Mouse (Mus musculus) yolk sac, embryonic 10.5 days (tissue): ENCODE measurements around the gene Szt2.

Experiments used
- DNase-seq: peaks from one replicate; pipeline ENCODE4 v3.0.0-alpha.2; 2017; ENCODE audit warnings: low spot score

Gene Szt2

DNA sequence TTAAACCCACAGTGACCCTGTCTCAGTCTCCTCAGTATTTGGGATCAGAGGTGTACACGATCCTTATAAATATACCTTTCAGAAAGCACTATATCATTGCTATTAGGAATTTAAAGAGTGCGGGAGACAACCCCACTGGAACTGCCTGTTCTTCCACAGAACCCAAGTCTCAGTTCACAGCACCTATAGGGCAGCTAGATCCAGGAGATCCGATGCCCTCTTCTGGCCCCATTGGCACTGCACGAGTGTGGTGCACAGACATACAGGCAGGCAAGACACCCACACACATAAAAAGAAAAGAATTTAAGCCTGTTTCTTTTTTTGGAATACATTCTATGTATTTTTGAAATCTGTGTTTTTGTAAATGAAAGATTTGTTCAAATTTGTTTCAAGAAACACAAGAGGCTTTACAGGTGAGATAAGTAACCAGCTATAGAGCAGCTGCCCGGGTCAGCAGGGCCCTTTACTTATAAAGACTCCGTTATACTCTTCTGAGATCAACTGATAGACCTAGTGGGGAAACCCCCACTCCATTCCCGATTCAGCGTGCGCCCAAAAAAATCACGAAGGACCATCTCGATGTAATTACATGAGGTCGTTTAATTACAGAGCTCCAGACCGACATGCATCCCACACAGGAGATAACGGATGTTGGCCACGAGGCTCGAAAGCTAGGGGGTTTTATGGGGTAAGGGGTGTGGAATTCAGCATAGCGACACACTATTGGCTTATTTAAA lies 50.7 kb downstream of the Szt2 start:
- DNase-seq = no peak

DNA sequence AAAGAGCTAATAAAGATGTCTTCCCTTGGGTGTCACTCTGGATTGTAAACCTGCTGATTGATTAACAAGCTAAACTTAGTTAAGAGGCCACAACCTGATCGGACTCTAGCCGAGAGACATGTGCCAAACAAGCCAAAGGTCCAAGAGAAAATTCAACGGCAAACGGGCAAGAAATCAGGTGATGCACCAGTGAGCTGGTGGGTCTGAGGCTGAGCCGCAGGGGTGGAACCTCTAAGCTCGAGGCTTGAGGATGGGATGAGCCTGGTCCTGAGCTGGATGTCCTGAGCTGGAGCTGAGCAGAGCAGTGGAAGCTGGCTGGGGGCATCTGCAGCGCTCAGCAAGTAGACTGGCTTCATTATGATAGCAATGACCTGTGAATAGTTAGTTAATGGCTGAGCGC lies 51.6 kb downstream of the Szt2 start:
- DNase-seq = peak; percentile 38

DNA sequence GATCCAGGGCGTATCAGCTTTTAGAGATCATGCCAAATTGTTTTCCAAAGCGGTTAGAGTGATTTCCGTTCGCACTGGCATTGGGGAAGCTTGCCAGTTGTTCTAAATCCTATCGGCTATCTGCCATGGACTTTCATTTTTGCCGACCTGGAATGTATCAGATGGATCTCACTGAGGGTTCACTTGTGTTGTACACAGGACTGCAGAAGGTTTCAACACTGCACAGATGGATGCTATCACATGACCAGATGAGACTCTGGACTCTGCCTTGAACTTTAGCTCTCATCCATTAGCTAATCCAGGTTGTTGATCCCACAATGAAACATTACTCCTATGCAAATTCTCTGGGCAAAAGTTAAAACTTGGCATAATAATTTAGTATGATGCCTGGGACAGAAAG lies 52.3 kb downstream of the Szt2 start:
- DNase-seq = peak; percentile 43

DNA sequence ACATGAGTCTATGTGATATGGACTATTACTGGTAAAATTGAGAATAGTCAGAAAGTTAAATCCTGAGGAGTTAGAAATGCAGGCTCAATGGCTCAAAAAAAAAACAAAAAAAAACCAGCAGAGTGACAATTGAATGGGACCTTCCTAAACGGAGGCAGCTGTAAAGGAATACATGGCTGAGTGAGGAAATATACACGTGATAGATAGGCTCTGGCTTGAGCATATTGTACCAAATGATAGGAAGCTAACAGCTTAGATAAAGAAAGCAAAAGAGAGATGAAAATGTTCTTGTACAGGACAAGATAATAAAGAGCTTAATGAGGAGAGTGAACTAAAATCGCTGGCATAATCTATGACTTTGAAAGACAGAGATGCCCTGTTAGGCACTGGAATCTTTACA lies 54.8 kb downstream of the Szt2 start:
- no peak for DNase-seq

DNA sequence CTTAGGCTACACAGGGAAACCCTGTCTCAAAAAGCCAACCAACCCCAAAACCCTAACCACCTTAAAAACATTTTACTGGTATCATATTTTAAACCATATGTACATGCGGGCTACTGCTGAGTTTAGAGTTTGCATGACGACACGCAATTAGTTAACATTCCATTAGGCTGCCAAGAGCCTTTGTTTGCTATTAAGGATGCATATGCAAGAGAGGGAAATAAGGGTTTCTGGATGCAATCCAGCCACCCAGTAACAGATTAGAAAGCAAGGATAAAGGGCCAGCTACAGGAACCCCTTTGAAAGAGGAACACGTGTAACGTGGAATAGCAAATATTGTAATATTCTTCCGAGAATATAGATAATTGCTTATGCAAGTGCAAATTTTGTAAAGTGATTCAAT lies 55.4 kb downstream of the Szt2 start:
- DNase-seq = no peak

DNA sequence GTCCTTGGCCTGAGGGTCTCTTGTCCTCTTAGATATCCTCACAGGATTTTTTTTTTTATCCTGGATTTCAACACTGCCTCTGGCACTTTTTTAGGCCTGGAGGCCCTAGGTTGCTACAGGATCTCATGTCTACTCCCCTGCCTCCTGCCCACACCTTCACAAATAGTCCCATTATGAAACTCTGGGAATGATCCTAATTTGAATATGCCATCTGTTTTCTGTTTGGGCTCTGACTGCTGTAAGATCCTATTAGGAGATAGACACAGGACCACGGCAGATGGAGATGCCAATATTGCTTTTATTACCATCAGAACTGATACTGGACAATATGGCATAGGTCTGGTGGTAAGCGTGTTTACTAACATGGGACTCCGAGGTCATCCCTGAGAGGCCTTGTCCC lies 57.2 kb downstream of the Szt2 start:
- no peak for DNase-seq

DNA sequence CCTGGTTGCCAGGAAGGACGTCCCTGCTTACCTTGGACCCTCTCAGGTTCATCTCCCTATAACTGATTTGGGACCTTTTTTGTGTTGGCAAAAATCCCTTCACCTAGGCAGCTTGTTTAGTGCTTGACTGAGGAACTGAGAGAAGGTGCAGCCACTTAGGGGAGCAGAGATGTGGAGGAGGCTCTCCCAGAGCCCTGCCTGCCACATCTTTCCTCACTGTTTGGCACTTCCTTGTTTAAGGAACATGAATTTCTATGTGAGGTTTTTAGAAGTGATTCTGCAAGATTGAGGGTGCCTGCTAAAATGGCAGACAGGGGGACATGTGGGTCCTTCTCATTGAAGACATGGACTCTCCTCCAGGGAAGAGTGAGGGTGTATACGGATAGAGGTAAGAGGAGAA lies 58.2 kb downstream of the Szt2 start:
- no peak for DNase-seq

DNA sequence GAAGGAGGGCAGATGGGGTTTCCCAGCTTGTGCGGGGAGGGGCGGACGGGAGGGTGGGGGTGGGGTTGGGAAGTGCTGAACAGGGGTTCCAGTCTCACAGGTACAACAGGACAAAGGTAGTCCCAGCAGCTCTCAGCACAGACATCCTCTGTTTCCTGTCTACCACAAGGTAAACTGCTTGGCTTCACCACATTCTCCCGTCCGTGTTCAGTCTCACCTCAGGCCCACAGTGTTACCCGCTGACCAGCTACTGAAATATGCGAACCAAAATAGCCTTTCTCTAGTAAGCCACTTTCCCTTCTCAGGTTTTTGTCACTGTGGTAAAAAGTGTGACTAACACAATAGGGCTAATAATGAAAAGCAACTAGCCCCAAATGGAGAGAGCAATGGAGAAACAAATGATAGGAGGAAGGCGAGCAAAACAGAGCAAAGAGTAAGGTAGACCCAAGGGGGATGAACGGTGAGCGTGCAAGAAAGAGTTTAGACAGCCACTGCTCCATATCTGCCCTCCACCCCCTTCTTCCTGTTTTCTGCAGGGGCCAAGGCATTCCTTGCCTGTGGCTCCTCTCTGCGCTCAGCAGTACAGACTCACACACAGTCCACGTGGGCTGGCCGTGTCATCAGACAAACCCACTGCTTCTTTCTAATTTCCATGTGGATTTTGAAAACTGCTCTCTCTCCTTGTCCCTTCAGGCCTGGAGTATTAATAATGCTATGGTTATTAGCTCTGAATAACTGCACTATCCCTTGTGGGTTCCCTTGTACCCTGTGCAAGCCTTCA lies 61.4 kb downstream of the Szt2 start:
- DNase-seq = no peak

DNA sequence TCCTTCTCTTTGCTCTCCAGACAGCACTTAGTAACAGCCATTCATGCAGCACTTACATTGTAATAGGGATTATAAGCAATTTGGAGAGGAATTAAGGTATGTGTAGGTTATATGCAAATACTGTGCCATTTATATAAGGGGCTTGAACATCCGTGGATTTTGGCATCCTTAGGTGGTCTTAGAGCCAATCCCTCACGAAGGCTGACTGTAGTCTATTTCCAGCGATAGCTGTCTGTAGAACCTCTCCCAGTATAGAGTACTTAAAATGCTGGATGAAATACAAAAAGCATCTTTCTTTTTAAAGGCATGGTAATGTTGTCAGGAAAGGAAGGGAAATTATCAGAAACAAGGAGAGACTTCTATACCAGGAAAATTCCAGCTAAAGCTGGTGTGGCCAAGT lies 67.6 kb downstream of the Szt2 start:
- DNase-seq = no peak

DNA sequence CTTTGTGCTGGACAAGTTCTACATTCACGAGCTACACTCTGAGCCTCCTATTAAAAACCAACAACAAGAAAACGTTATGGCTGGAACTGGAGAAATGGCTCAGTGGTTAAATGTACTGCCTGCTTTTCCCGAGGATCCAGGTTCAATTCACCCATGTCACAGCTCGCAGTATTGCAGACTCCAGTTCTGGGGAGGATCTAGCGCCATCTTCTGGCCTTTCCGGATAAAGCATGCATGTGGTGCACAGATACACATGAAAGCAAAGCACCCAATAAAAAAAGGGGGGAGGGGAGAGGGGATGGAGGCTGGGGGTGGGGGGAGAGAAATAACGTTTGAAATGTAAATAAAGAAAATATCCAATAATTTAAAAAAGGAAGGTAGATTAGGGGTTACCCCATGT lies 72.4 kb downstream of the Szt2 start:
- peak; percentile 28 for DNase-seq

DNA sequence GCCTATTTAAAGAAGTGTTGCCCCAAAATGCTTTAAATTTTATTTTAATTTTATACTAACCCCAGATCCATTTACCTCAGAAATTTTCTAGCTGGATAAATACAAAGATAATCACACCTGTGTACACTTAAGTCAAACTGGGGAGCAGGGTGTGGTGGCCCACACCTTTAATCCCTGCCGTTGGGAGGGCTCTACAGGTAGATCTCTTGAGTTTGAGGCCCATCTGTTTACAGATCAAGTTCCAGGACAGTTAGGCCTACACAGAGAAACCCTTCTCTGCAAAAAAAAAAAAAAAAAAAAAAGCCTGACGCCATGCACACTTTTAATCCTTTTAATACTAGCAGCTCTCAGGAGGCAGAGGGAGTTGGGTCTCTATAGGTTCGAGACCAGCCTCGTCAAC lies 73.1 kb downstream of the Szt2 start:
- DNase-seq = no peak

DNA sequence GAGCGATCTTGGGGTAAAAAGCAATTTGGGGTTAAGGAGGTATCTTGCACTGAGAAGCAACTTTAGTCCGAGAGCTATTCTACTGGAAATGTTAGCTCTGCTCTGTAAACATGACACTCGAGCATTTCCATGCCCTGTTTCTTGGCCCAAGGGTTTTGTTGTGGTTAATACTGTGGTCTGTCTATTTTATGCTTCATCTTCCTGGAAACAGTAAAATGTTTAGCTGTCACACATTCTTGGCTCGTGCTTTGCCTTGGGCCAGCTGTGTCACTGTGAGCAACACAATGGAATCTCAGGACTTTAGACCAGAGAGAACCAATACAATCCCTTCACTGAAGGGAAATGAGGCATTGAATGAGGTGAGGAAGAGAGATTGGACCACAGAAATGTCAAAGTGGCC lies 77.3 kb downstream of the Szt2 start:
- no peak for DNase-seq

DNA sequence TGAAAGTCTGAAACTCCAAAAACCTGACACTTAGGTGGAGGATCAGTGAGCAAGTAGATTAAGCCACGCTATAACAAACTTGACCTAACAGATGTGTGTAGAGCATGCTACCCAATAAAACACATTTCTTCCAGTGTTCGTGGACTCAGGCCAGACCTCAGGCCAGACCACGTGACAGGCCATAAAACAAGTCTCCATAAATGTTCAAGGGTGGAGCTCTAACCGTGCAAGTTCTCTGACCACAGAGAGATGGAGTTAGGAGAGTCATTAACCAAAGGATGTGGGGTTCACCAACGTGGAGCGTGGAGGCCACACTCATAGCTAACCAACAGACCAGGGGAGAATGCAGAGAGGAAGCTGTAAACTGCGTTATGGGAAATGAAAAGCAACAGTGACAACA lies 82.6 kb downstream of the Szt2 start:
- no peak for DNase-seq

DNA sequence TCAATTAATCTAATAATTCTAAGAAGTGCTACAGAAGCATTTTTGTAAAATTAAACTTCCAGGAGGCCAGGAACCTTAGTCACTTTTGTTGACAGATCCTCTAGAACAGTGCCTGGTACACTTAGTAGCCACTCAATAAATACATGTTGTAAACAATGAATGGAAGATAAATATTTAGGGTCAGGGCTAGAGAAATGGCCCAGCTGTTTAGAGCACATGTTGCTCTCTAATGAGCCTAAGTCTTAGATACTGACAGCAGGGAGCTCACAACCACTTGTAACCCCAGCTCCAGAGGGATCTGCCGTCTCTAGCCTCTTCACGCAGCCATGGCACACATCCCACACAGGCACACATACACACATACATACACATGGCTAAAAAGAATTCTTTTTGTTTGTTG lies 88.4 kb downstream of the Szt2 start:
- DNase-seq = no peak

DNA sequence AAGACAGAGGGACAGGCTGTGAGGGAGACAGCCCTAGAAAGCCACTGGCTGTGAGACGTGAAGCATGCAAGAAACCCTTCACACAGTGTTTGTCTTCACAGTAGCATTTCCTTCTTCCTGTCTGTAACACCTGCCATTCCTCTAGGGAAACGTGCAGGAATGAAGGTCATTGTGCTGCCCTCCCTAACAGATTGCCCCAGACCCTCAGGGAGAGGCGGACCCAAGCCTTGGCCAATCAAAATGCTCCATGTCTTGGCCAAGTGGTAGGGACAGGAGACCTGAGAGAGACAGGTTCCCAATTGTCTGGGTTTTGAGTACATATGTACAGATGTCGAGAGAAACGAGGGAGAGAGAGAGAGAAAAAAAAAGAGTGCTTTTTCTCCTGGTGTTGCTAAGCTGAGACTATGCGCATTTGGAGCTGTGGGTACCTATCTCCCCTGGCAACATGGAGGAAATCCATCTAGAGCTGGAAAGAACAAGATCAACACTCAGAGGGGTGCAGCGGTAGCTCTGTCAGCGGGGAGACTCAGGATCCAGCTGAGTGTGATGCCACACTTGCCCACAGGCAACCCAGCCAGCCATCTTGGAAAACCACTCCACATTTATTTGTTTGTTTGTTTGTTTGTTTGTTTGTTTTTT lies 89.2 kb downstream of the Szt2 start:
- DNase-seq = no peak

DNA sequence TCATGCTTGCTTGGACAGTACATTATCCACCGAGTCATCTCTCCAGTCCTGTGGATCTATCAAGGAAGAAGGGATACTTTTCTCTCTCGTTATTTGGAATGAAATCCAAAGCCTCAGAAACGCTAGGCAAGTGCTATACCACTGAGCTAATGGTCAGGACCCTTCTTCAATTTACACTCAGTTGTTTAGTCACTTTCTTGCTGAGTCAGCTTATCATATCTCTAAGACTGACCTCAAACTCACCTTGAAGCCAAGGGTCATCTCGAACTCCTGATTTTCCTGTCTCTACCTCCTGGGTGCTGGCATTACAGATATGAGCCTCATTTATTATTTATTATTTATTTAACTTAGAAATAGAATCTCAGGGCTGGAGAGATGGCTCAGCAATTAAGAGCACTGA lies 92.4 kb downstream of the Szt2 start:
- no peak for DNase-seq

DNA sequence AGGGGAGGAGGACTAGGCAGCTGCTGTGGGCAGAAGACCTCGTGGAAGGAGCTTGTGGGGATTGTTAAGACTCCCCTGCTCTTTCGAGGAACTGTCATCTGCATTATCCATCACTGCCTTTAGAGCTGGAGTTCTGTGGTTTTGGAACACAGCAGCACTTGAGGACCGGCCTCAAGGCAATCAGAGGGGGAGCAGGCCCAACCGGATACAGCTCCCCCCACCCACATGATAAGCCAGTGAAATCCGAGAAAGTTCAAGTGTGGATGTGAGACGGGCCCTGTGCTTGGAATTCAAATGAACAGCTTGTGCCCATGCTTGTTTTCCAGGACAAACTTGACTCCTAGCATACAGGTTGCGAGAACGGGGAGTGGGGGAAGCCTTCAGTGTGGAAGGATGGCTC lies 93.8 kb downstream of the Szt2 start:
- DNase-seq = no peak
